Comparison of ENCODE assay signal across 9 mouse cellular contexts in the genomic region with DNA sequence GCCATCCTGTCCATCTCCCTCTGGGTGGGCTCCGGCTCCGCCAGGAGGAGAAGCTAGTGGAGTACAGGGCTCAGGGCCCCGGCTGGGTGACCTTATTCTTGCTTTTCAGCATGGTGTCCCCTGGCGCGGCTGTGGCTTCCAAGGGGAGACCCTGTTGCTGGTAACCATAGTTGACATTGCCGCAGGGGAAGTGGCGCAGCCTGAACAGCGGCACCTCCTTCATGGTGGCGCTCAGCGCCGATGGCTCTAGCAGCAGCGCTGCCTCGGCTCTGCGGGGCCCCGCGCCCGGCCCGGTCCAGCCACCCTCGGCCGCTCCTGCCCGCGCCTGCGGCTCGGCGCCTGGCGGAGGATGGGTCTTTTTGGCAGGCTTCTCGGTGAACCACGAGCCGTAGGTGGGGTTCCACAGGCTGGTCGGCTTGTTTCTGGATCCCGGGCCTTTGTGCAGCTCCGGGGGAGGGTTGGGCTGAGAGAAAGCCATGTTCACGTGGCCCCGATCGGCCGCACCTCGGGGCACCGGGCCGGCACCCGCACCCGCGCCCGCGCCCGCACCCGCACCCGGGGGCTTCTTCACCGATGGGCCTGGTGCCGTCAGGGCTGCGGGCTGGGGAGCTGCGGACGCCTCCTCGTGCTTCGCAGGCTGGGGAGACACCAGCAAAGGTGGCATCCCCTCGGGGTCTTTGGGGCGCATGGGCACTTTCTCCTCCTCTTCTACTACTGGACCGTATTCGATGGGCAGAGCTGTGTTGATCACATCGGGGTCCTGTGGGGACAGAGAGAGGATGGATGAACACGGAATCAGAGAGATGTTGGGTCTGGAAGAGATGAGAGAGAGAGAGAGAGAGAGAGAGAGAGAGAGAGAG.
DNase-seq lines count a peak whose midpoint lies in the region; ATAC-seq and TF ChIP-seq lines count a peak whose summit lies in the region.
"Had no signal": no experiment of that assay in that cellular context is flagged by ENCODE, and none has a peak within 500 bp of the region (broad histone marks: within the 10 kb centered on the region; RNA-seq: fewer than 3 reads in every experiment).

No protein-coding gene starts in this region.

- H3K27ac ChIP-seq in cerebellum, adult 2 months (ENCODE audit: insufficient read depth, low read length) = no peak overlapping the region
- no peak overlapping the region for H3K27ac ChIP-seq in cortical plate, adult 2 months (ENCODE audit: insufficient read depth, low read length)
- no peak overlapping the region for H3K27ac ChIP-seq in heart, embryonic 11.5 days (ENCODE audit: low read depth, low read length)
- no peak overlapping the region for H3K27ac ChIP-seq in lung, embryonic 16.5 days (ENCODE audit: low read length)

- peaks cover 1% of the 10 kb centered on the region; the same call in 1 of the 2 replicates for H3K27me3 ChIP-seq in cerebellum, adult 2 months (ENCODE audit: control insufficient read depth, insufficient read depth, low read length)
- H3K27me3 ChIP-seq in heart, embryonic 11.5 days (ENCODE audit: control insufficient read depth, insufficient read depth, low read length) = no peaks in the 10 kb centered on the region
- H3K27me3 ChIP-seq in lung, embryonic 16.5 days (ENCODE audit: control insufficient read depth, insufficient read depth, low read depth, low read length) = no peaks in the 10 kb centered on the region

- peak overlapping the region; percentile 91 for H3K4me2 ChIP-seq in heart, embryonic 11.5 days
- H3K4me2 ChIP-seq in lung, embryonic 16.5 days (ENCODE audit: low read depth, low read length) = peak overlapping the region; percentile 86

- peak overlapping the region; percentile 87 for H3K9ac ChIP-seq in heart, embryonic 11.5 days (ENCODE audit: low read depth, low read length)
- H3K9ac ChIP-seq in lung, embryonic 16.5 days (ENCODE audit: low read length) = peak overlapping the region; percentile 65

- DNase-seq in cerebellum, adult 2 months = no peak
- no peak for DNase-seq in cerebellum, adult 11 months
- peak; percentile 37 for DNase-seq in kidney, postnatal 14 days
- DNase-seq in retina, postnatal 7 days (ENCODE audit: low read depth, low spot score) = peak; percentile 13

- peak; percentile 72 for ATAC-seq in heart, embryonic 11.5 days (replicated peaks; ENCODE audit: insufficient number of reproducible peaks, low FRiP score, low TSS enrichment)
- peak; percentile 83 for ATAC-seq in lung, embryonic 16.5 days (ENCODE audit: low read depth)
- no peak for ATAC-seq in inflammation-experienced regulatory T-cells, adult 6 months

- H3K36me3 ChIP-seq in heart, embryonic 11.5 days (ENCODE audit: control insufficient read depth, insufficient read depth, low read length) = no peaks in the 10 kb centered on the region
- no peaks in the 10 kb centered on the region for H3K36me3 ChIP-seq in lung, embryonic 16.5 days (ENCODE audit: control insufficient read depth, insufficient read depth, low read length)

- 5% methylated on average over 60 of the region's 60 CpGs for WGBS in cerebellum, adult 2 months
- 5% methylated on average over 60 of the region's 60 CpGs for WGBS in heart, embryonic 11.5 days (ENCODE audit: insufficient replicate concordance)
- WGBS in lung, embryonic 16.5 days = 6% methylated on average over 60 of the region's 60 CpGs

- no peaks in the 10 kb centered on the region for H3K9me3 ChIP-seq in heart, embryonic 11.5 days (replicated peaks; ENCODE audit: control insufficient read depth, low read length)
- no peaks in the 10 kb centered on the region for H3K9me3 ChIP-seq in lung, embryonic 16.5 days (ENCODE audit: control insufficient read depth, low read length)

- TF ChIP-seq POLR2A in cerebellum, adult 2 months (IDR thresholded peaks at IDR 0.05; ENCODE audit: borderline replicate concordance, insufficient read depth, low read length) = no peak
- no peak for TF ChIP-seq POLR2A in cortical plate, adult 2 months (IDR thresholded peaks at IDR 0.05; ENCODE audit: extremely low read depth, insufficient read depth, low read length)

- peak overlapping the region; percentile 16 for H3K4me3 ChIP-seq in cerebellum, adult 2 months (replicated peaks; ENCODE audit: insufficient read depth, low read depth, low read length)
- peak overlapping the region; percentile 31 for H3K4me3 ChIP-seq in cortical plate, adult 2 months (ENCODE audit: insufficient read depth, low read length)
- H3K4me3 ChIP-seq in heart, embryonic 11.5 days (ENCODE audit: low read depth, low read length) = peak overlapping the region; percentile 51
- H3K4me3 ChIP-seq in lung, embryonic 16.5 days (ENCODE audit: low read length) = peak overlapping the region; percentile 45
- H3K4me3 ChIP-seq: erythroblast, embryonic 14.5 days had no signal

- no peaks in the 10 kb centered on the region; the same call in 1 of the 2 replicates for H3K4me1 ChIP-seq in cerebellum, adult 2 months (ENCODE audit: control insufficient read depth, insufficient read depth, low read length)
- H3K4me1 ChIP-seq in cortical plate, adult 2 months (ENCODE audit: control insufficient read depth, insufficient read depth, low read length) = no peaks in the 10 kb centered on the region
- peaks cover 3% of the 10 kb centered on the region; the same call in 1 of the 2 replicates for H3K4me1 ChIP-seq in heart, embryonic 11.5 days (ENCODE audit: control insufficient read depth, insufficient read depth, low read length)
- H3K4me1 ChIP-seq in lung, embryonic 16.5 days (replicated peaks; ENCODE audit: control insufficient read depth, insufficient read depth, low read length) = no peaks in the 10 kb centered on the region

- TF ChIP-seq CTCF in cerebellum, adult 2 months (IDR thresholded peaks at IDR 0.05; ENCODE audit: borderline replicate concordance, insufficient read depth, low read depth, low read length) = no peak
- no peak for TF ChIP-seq CTCF in cortical plate, adult 2 months (IDR thresholded peaks at IDR 0.05; ENCODE audit: extremely low read depth, insufficient read depth, low read length)

Comparison
In these comparisons a context has a peak if more than half of its experiments do, and no peak if none do; other contexts are left out.
1. DNase-seq: peak in kidney, postnatal 14 days (single experiment) and retina, postnatal 7 days (single experiment); none in cerebellum, adult 2 months (0 of 2) and cerebellum, adult 11 months (single experiment).
2. Peak in every context shown above with its lines, with median percentiles within 50 percentile points of each other: H3K4me3 ChIP-seq.